ENCODE assay signal across 15 mouse cellular contexts in genomic region chr10:84433193-84433801, GRCm38 (mm10). TPM values are rescaled to one million over a fixed set of nuclear protein-coding genes. Genes with fewer than 3 reads are reported as not detected.
DNase-seq lines count a peak whose midpoint lies in the region; ATAC-seq and TF ChIP-seq lines count a peak whose summit lies in the region.
"Had no signal": no experiment of that assay in that cellular context is flagged by ENCODE, and none has a peak within 500 bp of the region (broad histone marks: within the 10 kb centered on the region; RNA-seq: fewer than 3 reads in every experiment).

No protein-coding gene starts in this region.

- H3K4me3 ChIP-seq in heart, embryonic 12.5 days: no peak overlapping the region
- H3K4me3 ChIP-seq in left cerebral cortex, adult 2 months: no peak overlapping the region
- H3K4me3 ChIP-seq in embryonic fibroblast, embryonic 13.5 days (ENCODE audit: insufficient read depth, low read length): no peak overlapping the region
- no peak overlapping the region for H3K4me3 ChIP-seq in limb, embryonic 14.5 days (replicated peaks; ENCODE audit: low read length)
- H3K4me3 ChIP-seq in layer of hippocampus, adult 2 months: no peak overlapping the region
- H3K4me3 ChIP-seq: hindbrain, embryonic 15.5 days; kidney, embryonic 15.5 days; midbrain, embryonic 15.5 days had no signal

- H3K9me3 ChIP-seq in heart, embryonic 12.5 days (replicated peaks): no peaks in the 10 kb centered on the region
- H3K9me3 ChIP-seq in limb, embryonic 14.5 days (ENCODE audit: control insufficient read depth, low read length): no peaks in the 10 kb centered on the region
- H3K9me3 ChIP-seq: hindbrain, embryonic 15.5 days; kidney, embryonic 15.5 days; midbrain, embryonic 15.5 days had no signal

- TF ChIP-seq POLR2A in embryonic fibroblast, embryonic 13.5 days (IDR thresholded peaks at IDR 0.05; ENCODE audit: low read depth, low read length): no peak
- no peak for TF ChIP-seq POLR2A in limb, embryonic 14.5 days (IDR thresholded peaks at IDR 0.05; ENCODE audit: borderline replicate concordance, extremely low read depth, insufficient read depth, insufficient read length)

- H3K36me3 ChIP-seq in heart, embryonic 12.5 days: peaks cover 45% of the 10 kb centered on the region
- H3K36me3 ChIP-seq in limb, embryonic 14.5 days (ENCODE audit: control insufficient read depth, insufficient read depth, low read length): peaks cover 18% of the 10 kb centered on the region
- H3K36me3 ChIP-seq: hindbrain, embryonic 15.5 days; midbrain, embryonic 15.5 days had no signal

- 47% methylated on average over 21 of the region's 21 CpGs for WGBS in heart, embryonic 12.5 days
- WGBS in limb, embryonic 14.5 days: 49% methylated on average over 21 of the region's 21 CpGs

- no peak for ATAC-seq in heart, embryonic 12.5 days (ENCODE audit: insufficient number of reproducible peaks, low FRiP score)
- peak; percentile 24; the same call in 1 of the 2 replicates for ATAC-seq in limb, embryonic 14.5 days (ENCODE audit: low FRiP score, low read depth)
- ATAC-seq: midbrain, embryonic 15.5 days had no signal

- H3K4me1 ChIP-seq in heart, embryonic 12.5 days (replicated peaks): peaks cover 62% of the 10 kb centered on the region
- H3K4me1 ChIP-seq in embryonic fibroblast, embryonic 13.5 days (ENCODE audit: control insufficient read depth, insufficient read depth, low read length): peaks cover 18% of the 10 kb centered on the region
- peaks cover 32% of the 10 kb centered on the region for H3K4me1 ChIP-seq in limb, embryonic 14.5 days (ENCODE audit: control insufficient read depth, insufficient read depth, low read length)

- DNase-seq in heart, postnatal 14 days: no peak
- no peak for DNase-seq in left cerebral cortex, adult 2 months (ENCODE audit: extremely low spot score in 1 of 2, low spot score in 2 of 2)
- DNase-seq in left cerebral cortex, adult 8-10 months (ENCODE audit: low spot score in 2 of 2): no peak
- DNase-seq in limb, embryonic 14.5 days (ENCODE audit: low spot score): peak; percentile 80
- no peak for DNase-seq in layer of hippocampus, adult 8-10 months (ENCODE audit: low spot score in 2 of 2)
- DNase-seq in layer of hippocampus, adult 2 months (ENCODE audit: low spot score in 2 of 2): no peak
- DNase-seq: adrenal gland, adult 2 months; cerebellum, adult 11-12 months; gastrocnemius, postnatal 14 days; right cerebral cortex, postnatal 4 days had no signal

- intact Hi-C loops in heart, postnatal 14 days (cut with DNase I): no loop called here
- intact Hi-C loops in left cerebral cortex, adult 2 months (cut with DNase I): loop anchor here (10.0 kb wide), 1 partner anchor 268 kb away; no protein-coding TSS in a partner anchor

- H3K27ac ChIP-seq in heart, embryonic 12.5 days (ENCODE audit: poor library complexity, severe bottlenecking): peak overlapping the region; percentile 38; the same call in 1 of the 2 replicates
- peak overlapping the region; percentile 19; the same call in 1 of the 2 replicates for H3K27ac ChIP-seq in left cerebral cortex, adult 2 months
- peak overlapping the region; percentile 53 for H3K27ac ChIP-seq in embryonic fibroblast, embryonic 13.5 days (ENCODE audit: insufficient read depth, low read length)
- H3K27ac ChIP-seq in limb, embryonic 14.5 days (replicated peaks; ENCODE audit: low read depth, low read length): no peak overlapping the region
- H3K27ac ChIP-seq in layer of hippocampus, adult 2 months: no peak overlapping the region
- H3K27ac ChIP-seq: hindbrain, embryonic 15.5 days; kidney, embryonic 15.5 days; midbrain, embryonic 15.5 days had no signal

- no peaks in the 10 kb centered on the region for H3K27me3 ChIP-seq in heart, embryonic 12.5 days (replicated peaks)
- no peaks in the 10 kb centered on the region for H3K27me3 ChIP-seq in limb, embryonic 14.5 days (ENCODE audit: control insufficient read depth, insufficient read depth, low read length)
- H3K27me3 ChIP-seq: hindbrain, embryonic 15.5 days; kidney, embryonic 15.5 days; midbrain, embryonic 15.5 days had no signal

- no peak for TF ChIP-seq CTCF in left cerebral cortex, adult 2 months (IDR thresholded peaks at IDR 0.05)
- no peak for TF ChIP-seq CTCF in embryonic fibroblast, embryonic 13.5 days (IDR thresholded peaks at IDR 0.05; ENCODE audit: borderline replicate concordance, insufficient read depth, low read length)
- no peak for TF ChIP-seq CTCF in layer of hippocampus, adult 2 months (conservative IDR thresholded peaks at IDR 0.05)

- no peak overlapping the region for H3K4me2 ChIP-seq in heart, embryonic 12.5 days
- H3K4me2 ChIP-seq in limb, embryonic 14.5 days (replicated peaks; ENCODE audit: low read depth, low read length, severe bottlenecking): no peak overlapping the region
- H3K4me2 ChIP-seq: hindbrain, embryonic 15.5 days; kidney, embryonic 15.5 days; midbrain, embryonic 15.5 days had no signal

- H3K9ac ChIP-seq in heart, embryonic 12.5 days: peak overlapping the region; percentile 29; the same call in 1 of the 2 replicates
- no peak overlapping the region for H3K9ac ChIP-seq in limb, embryonic 14.5 days (ENCODE audit: low read depth, low read length, severe bottlenecking)
- H3K9ac ChIP-seq: hindbrain, embryonic 15.5 days; kidney, embryonic 15.5 days; midbrain, embryonic 15.5 days had no signal

RNA-seq across cellular contexts. Expression of gene Nuak1, which starts 7.1 kb away (rescaled TPM):
- 3.2 and 3.7 TPM in 2 replicates for polyA plus RNA-seq in heart, embryonic 12.5 days (2016; fragmentation: Nextera tagmentation; extraction: Ambion mirVana)
- total RNA-seq in heart, postnatal 14 days (2021): 10 to 100 TPM; 19.9 to 20.6 TPM
- 10 to 100 TPM; 72.9 to 87.5 TPM for total RNA-seq in left cerebral cortex, adult 2 months (2021)
- total RNA-seq in left cerebral cortex, adult 8-10 months (2022): 10 to 100 TPM; 53.0 to 67.6 (median 60.4) TPM
- polyA plus RNA-seq in embryonic fibroblast, embryonic 13.5 days (2011; ENCODE audit: insufficient read length, low read depth, missing spikeins): 74.3 and 84.1 TPM in 2 replicates
- polyA plus RNA-seq in limb, embryonic 14.5 days (2012; rRNA removed): 19.6 and 27.4 TPM in 2 replicates
- polyA plus RNA-seq in limb, embryonic 14.5 days (2014; fragmentation: Nextera tagmentation; extraction: Ambion mirVana): 3.3 and 3.7 TPM in 2 replicates
- total RNA-seq in layer of hippocampus, adult 8-10 months (2022): 10 to 100 TPM; 52.6 to 70.1 (median 59.9) TPM
- total RNA-seq in layer of hippocampus, adult 2 months (2021): 10 to 100 TPM; 47.9 to 51.4 TPM

Comparison
In these comparisons a context has a peak if more than half of its experiments do, and no peak if none do; other contexts are left out.
1. H3K27ac ChIP-seq: peak in heart, embryonic 12.5 days (single experiment), left cerebral cortex, adult 2 months (single experiment) and embryonic fibroblast, embryonic 13.5 days (single experiment); none in limb, embryonic 14.5 days (single experiment) and layer of hippocampus, adult 2 months (single experiment).